Mouse (Mus musculus) ES-Bruce4 (cell line): ENCODE results near the gene Ube2l6. TPM values are rescaled to one million over a fixed set of nuclear protein-coding genes. Genes with fewer than 3 reads are reported as not detected.

Experiments
- H3K27ac ChIP-seq: 2 replicates; pipeline ENCODE4 v1.5.1; 2012; ENCODE audit warnings: low read length, inconsistent platforms; ENCODE audit not compliant: insufficient read depth
- H3K27me3 ChIP-seq: 2 replicates; pipeline ENCODE4 v1.6.1; 2012; ENCODE audit warnings: mild to moderate bottlenecking, low read length, inconsistent platforms; ENCODE audit not compliant: control insufficient read depth, poor library complexity, insufficient read depth, severe bottlenecking
- H3K36me3 ChIP-seq: 2 replicates; pipeline ENCODE4 v1.6.1; 2012; ENCODE audit warnings: inconsistent platforms, mild to moderate bottlenecking, low read length, moderate library complexity; ENCODE audit not compliant: control insufficient read depth, poor library complexity, insufficient read depth, severe bottlenecking
- H3K4me1 ChIP-seq: one replicate; pipeline ENCODE4 v1.8.1; 2011; ENCODE audit warnings: low read length; ENCODE audit not compliant: control insufficient read depth, insufficient read depth
- H3K4me3 ChIP-seq: 2 replicates; pipeline ENCODE4 v1.5.1; 2011; ENCODE audit warnings: low read depth, mild to moderate bottlenecking, low read length
- H3K9ac ChIP-seq: 2 replicates; pipeline ENCODE4 v1.6.1; 2012; ENCODE audit warnings: low read depth, mild to moderate bottlenecking, inconsistent platforms; ENCODE audit not compliant: poor library complexity, severe bottlenecking
- H3K9me3 ChIP-seq: replicated peaks from 2 replicates; pipeline ENCODE4 v1.6.1; 2012; ENCODE audit warnings: mild to moderate bottlenecking, low read length, inconsistent platforms; ENCODE audit not compliant: control insufficient read depth, poor library complexity, insufficient read depth, severe bottlenecking
- CTCF ChIP-seq: IDR thresholded peaks from one replicate; pipeline ENCODE4 v1.8.1; 2011; ENCODE audit warnings: low read depth, low read length
- EP300 ChIP-seq: IDR thresholded peaks from 2 replicates; pipeline ENCODE4 v1.6.1; 2011; ENCODE audit warnings: low read depth, low read length; ENCODE audit not compliant: insufficient read depth
- POLR2A ChIP-seq: IDR thresholded peaks from one replicate; pipeline ENCODE4 v1.8.1; 2011; ENCODE audit warnings: low read length; ENCODE audit not compliant: insufficient read depth
- polyA plus RNA-seq: library from polyadenylated mRNA; stranded (reverse); fragments of >200 nt; gene quantifications from 2 replicates; pipeline ENCODE4 v1.2.4, GENCODE M21; 2011; ENCODE audit warnings: low read depth; ENCODE audit not compliant: missing spikeins, insufficient read depth, insufficient read length

The Ube2l6 gene
- polyA plus RNA-seq, 1 experiment: 12.6 TPM

GRCm38 (mm10) chr2:84831666-84832391, 33.2 kb downstream of the Ube2l6 start:
- H3K27ac ChIP-seq: no peak overlapping the region
- H3K36me3 ChIP-seq: peaks cover 11% of the 10 kb centered on the region
- TF ChIP-seq EP300 (no peak), CTCF (peak; percentile 87)
- H3K9ac ChIP-seq: no peak overlapping the region
- H3K4me1 ChIP-seq: peaks cover under 1% of the 10 kb centered on the region
- no peak overlapping the region for H3K4me3 ChIP-seq
- no peaks in the 10 kb centered on the region for H3K9me3 ChIP-seq
- no peaks in the 10 kb centered on the region for H3K27me3 ChIP-seq

GRCm38 (mm10) chr2:84837107-84837506, 38.5 kb downstream of the Ube2l6 start:
- no peak overlapping the region for H3K9ac ChIP-seq
- H3K9me3 ChIP-seq: no peaks in the 10 kb centered on the region
- H3K27ac ChIP-seq: no peak overlapping the region
- no peak overlapping the region for H3K4me3 ChIP-seq
- peaks cover 9% of the 10 kb centered on the region for H3K4me1 ChIP-seq
- TF ChIP-seq POLR2A (no peak), CTCF (no peak), EP300 (peak; percentile 98)
- no peaks in the 10 kb centered on the region for H3K36me3 ChIP-seq
- no peaks in the 10 kb centered on the region for H3K27me3 ChIP-seq

GRCm38 (mm10) chr2:84837817-84838592, 39.4 kb downstream of the Ube2l6 start:
- H3K4me3 ChIP-seq: no peak overlapping the region
- TF ChIP-seq EP300 (peak; percentile 97), CTCF (no peak), POLR2A (no peak)

GRCm38 (mm10) chr2:84838593-84838949, 39.9 kb downstream of the Ube2l6 start, which contains the start of gene Slc43a1:
Gene Slc43a1, plus strand, starts transcription at chr2:84838850.
- H3K4me1 ChIP-seq: peaks cover 9% of the 10 kb centered on the region
- peak within 1 kb of the TSS; percentile 64 for H3K9ac ChIP-seq
- H3K9me3 ChIP-seq: no peaks in the 10 kb centered on the region
- no peaks in the 10 kb centered on the region for H3K27me3 ChIP-seq
- no peaks in the 10 kb centered on the region for H3K36me3 ChIP-seq
- peak within 1 kb of the TSS; percentile 86 for H3K4me3 ChIP-seq
- H3K27ac ChIP-seq: peak within 1 kb of the TSS; percentile 35; the same call in 1 of the 2 replicates
- TF ChIP-seq CTCF: no peak
- no peak for TF ChIP-seq POLR2A
- no peak for TF ChIP-seq EP300

More at GRCm38 (mm10) chr2:84837817-84838592, 39.4 kb downstream of the Ube2l6 start:
- H3K9ac ChIP-seq: no peak overlapping the region
- H3K9me3 ChIP-seq: no peaks in the 10 kb centered on the region
- peaks cover 9% of the 10 kb centered on the region for H3K4me1 ChIP-seq
- H3K36me3 ChIP-seq: no peaks in the 10 kb centered on the region
- peak overlapping the region; percentile 35; the same call in 1 of the 2 replicates for H3K27ac ChIP-seq
- H3K27me3 ChIP-seq: no peaks in the 10 kb centered on the region

GRCm38 (mm10) chr2:84838993-84839980, 40.7 kb downstream of the Ube2l6 start:
- Histone ChIP-seq H3K27ac (no peak overlapping the region), H3K27me3 (no peaks in the 10 kb centered on the region), H3K36me3 (no peaks in the 10 kb centered on the region; the same call in 1 of the 2 replicates), H3K4me3 (peak overlapping the region; percentile 86), H3K9me3 (no peaks in the 10 kb centered on the region), H3K9ac (peak overlapping the region; percentile 64), H3K4me1 (peaks cover 9% of the 10 kb centered on the region)
- TF ChIP-seq CTCF: no peak
- TF ChIP-seq POLR2A: peak; percentile 54
- TF ChIP-seq EP300: peak; percentile 85
